Mouse (Mus musculus): Measurements from ENCODE around the gene Rnf216.

DNA sequence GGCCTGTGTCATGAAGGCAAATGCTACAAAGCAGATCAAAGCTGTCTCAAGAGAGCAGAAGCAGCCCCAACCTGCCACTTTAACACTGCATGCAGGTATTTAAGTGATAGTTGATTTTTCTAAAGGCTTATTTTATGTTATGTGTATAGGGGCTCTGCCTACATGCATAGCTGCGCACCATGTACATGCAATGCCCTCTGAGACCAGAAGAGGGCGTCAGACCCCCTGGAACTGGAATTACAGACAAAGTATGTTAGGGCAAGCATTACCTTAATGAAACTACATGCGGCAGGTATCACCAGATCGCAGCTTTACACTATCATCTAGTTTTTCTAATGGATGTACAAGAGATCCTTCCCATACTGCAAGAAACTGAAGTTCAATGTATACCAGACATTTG lies 27.9 kb downstream of the Rnf216 start:
- TF ChIP-seq CTCF (IDR thresholded peaks at IDR 0.05; ENCODE audit: control insufficient read depth, insufficient read depth, insufficient replicate concordance, low read depth, low read length): peak; percentile 48; the same call in 1 of the 2 replicates
- TF ChIP-seq POLR2A (IDR thresholded peaks at IDR 0.05; ENCODE audit: control insufficient read depth, low read depth, low read length): no peak
